Mouse (Mus musculus) hindbrain, embryonic 10.5 days (tissue): ENCODE measurements around the gene Guk1. TPM values are rescaled to one million over a fixed set of nuclear protein-coding genes. Genes with fewer than 3 reads are reported as not detected.
A peak's percentile ranks its signal among the peaks of the same experiment; 100 is the strongest.

Experiments used
- DNase-seq: peaks from one replicate; pipeline ENCODE4 v3.0.0-alpha.2; 2017; ENCODE audit warnings: low spot score
- H3K27ac ChIP-seq: fragments of 300-500 bp; sonication (generic); 2 replicates; pipeline ENCODE4 v1.5.1; 2016; ENCODE audit warnings: mild to moderate bottlenecking, moderate library complexity
- H3K27me3 ChIP-seq: fragments of 300-500 bp; sonication (generic); 2 replicates; pipeline ENCODE4 v1.6.1; 2016; ENCODE audit warnings: mild to moderate bottlenecking; ENCODE audit not compliant: poor library complexity, insufficient read depth, severe bottlenecking
- H3K36me3 ChIP-seq: fragments of 300-500 bp; sonication (generic); 2 replicates; pipeline ENCODE4 v1.6.1; 2016; ENCODE audit warnings: mild to moderate bottlenecking, moderate library complexity
- H3K4me1 ChIP-seq: fragments of 300-500 bp; sonication (generic); replicated peaks from 2 replicates; pipeline ENCODE4 v1.6.1; 2016; ENCODE audit warnings: mild to moderate bottlenecking
- H3K4me3 ChIP-seq: fragments of 300-500 bp; sonication (generic); 2 replicates; pipeline ENCODE4 v1.5.1; 2016; ENCODE audit warnings: mild to moderate bottlenecking, moderate library complexity
- H3K9me3 ChIP-seq: fragments of 300-500 bp; sonication (generic); 2 replicates; pipeline ENCODE4 v1.6.1; 2016; ENCODE audit warnings: mild to moderate bottlenecking, moderate library complexity
- WGBS: fragments of 180-500 bp; shearing (Covaris S2); methylation state at CpG from one replicate; pipeline ENCODE4 v1.1.7; 2016; 5-methylcytosine and 5-hydroxymethylcytosine counted together
- polyA plus RNA-seq: library from polyadenylated mRNA; unstranded; fragments of >200 nt; fragmentation: Nextera tagmentation; extraction: Ambion mirVana; gene quantifications from 2 replicates; pipeline ENCODE4 v1.2.1, GENCODE M21; 2016

The Guk1 gene
- polyA plus RNA-seq: 113 and 119 TPM in 2 replicates

- 0 out of 2 replicates have a peak, but pooled peaks cover under 1% of the 10 kb centered on the region for H3K36me3 ChIP-seq
- no peak for DNase-seq
- peak within 1 kb of the TSS; percentile 73 for H3K4me3 ChIP-seq
- no peaks in the 10 kb centered on the region for H3K9me3 ChIP-seq
- peak within 1 kb of the TSS; percentile 89 for H3K27ac ChIP-seq
- H3K27me3 ChIP-seq: no peaks in the 10 kb centered on the region
- WGBS: 6% methylated on average over 16 of the region's 16 CpGs
- H3K4me1 ChIP-seq: peaks cover 20% of the 10 kb centered on the region
Measured at GRCm38 (mm10) chr11:59192059-59192386, at the start of gene Guk1. Gene Guk1 (minus strand): TSS chr11:59192212.

DNA sequence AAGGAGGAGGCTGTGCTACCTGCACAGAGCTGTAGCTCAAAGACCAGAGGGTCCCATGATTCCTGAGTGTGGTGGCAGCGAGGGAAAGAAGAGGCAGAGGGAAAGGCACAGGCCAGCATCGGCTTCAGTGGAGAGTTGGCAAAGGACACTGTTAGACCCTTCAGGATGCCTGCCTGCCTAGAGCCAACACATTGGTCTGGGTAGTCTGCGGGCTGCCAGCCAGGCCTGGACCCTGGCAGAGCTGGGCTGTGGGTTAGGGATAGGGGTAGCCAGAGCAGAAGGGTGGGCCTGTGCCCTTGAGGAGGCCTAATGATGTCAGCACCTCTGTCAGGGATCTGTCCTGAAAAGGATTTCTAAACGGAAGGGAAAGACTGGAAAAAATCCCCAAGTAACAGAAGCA lies 47.8 kb upstream of the Guk1 start:
- 76% methylated on average over 4 of the region's 4 CpGs for WGBS
- Histone ChIP-seq H3K4me1 (peaks cover 27% of the 10 kb centered on the region), H3K4me3 (no peak overlapping the region), H3K36me3 (no peaks in the 10 kb centered on the region), H3K27ac (peak overlapping the region; percentile 6), H3K27me3 (peaks cover 60% of the 10 kb centered on the region), H3K9me3 (no peaks in the 10 kb centered on the region)
- DNase-seq: no peak

DNA sequence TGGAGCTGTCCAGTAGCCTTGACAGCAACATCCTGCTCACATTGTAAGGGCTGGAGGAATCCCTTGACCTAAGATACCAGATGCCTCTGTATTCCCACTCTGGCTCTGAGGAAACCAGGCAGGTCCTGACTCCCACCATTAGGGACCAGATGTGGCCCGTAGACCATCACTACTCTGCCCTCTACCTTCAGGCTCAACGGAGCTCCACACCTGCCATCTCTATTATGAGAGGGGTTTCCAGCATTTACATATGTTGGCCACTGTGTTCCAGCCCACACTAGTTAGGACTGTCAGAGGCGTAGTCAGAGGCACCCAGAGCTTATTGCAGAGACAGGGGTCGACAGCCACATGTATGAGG lies 47.4 kb upstream of the Guk1 start:
- DNase-seq: no peak
- H3K4me3 ChIP-seq: peak overlapping the region; percentile 19; the same call in 1 of the 2 replicates
- H3K27ac ChIP-seq: peak overlapping the region; percentile 6
- WGBS: 54% methylated on average over 4 of the region's 4 CpGs
- H3K4me1 ChIP-seq: peaks cover 27% of the 10 kb centered on the region
- peaks cover 60% of the 10 kb centered on the region for H3K27me3 ChIP-seq
- no peaks in the 10 kb centered on the region for H3K36me3 ChIP-seq
- no peaks in the 10 kb centered on the region for H3K9me3 ChIP-seq

- Histone ChIP-seq H3K27me3 (peaks cover 54% of the 10 kb centered on the region), H3K4me1 (peaks cover 27% of the 10 kb centered on the region), H3K9me3 (no peaks in the 10 kb centered on the region), H3K36me3 (no peaks in the 10 kb centered on the region), H3K4me3 (peak overlapping the region; percentile 19; the same call in 1 of the 2 replicates), H3K27ac (peak overlapping the region; percentile 6)
- 6% methylated on average over 14 of the region's 15 CpGs for WGBS
- peak; percentile 81 for DNase-seq
Measured at GRCm38 (mm10) chr11:59238525-59239427, 46.8 kb upstream of the Guk1 start.

DNA sequence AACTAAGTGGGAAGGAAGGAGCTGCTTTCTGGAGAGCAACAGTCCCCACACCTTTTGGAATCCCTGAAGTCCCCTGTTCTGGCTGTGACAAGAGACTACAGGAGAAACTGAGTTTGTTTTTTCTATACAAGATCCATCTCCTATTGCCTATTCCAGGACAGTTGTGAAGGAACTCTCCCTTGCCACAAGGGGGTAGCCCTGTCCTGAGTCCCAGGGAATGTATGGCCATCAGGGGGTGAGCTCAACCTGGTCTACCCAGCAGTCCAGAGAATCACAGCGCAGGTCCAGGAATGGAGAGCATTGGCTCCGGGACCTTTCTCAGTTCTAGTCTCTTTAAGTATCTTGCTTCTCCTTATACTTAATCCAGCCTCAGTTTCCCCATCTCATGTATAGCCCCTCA lies 40.8 kb upstream of the Guk1 start:
- peaks cover 16% of the 10 kb centered on the region for H3K4me1 ChIP-seq
- no peak overlapping the region for H3K4me3 ChIP-seq
- H3K27me3 ChIP-seq: peaks cover 6% of the 10 kb centered on the region; the same call in 1 of the 2 replicates
- DNase-seq: no peak
- no peaks in the 10 kb centered on the region for H3K36me3 ChIP-seq
- no peak overlapping the region for H3K27ac ChIP-seq
- WGBS: 53% methylated on average over 2 of the region's 2 CpGs
- H3K9me3 ChIP-seq: no peaks in the 10 kb centered on the region

DNA sequence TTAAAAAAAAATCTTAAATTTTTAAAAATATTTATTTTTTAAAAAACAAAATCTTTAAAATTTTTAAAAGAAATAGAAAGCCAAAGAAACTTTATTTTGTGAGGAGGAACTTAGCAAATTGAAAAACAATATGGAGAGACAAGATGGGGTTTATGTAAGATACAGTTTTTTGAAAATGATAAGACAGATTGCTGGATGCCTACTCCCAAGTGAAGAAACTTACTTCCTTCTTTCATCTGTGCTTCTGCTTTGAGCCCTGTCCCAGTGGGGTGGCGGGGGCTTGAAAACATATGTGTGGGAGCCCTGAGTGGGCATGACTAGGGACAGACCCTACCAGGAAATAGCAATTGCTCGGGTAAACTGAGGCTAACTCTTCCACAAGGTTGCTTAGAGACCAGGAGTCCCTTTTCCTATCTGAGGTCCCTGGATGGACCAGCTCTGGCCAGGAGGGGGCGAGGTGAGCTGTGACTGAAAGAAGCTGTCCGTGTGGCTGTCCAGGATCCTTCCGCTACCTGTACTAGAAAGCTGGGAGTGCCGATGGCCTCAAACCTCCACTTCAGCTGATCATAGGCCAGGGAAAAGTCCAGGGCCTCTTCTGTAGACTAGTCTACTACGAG lies 38.2 kb upstream of the Guk1 start:
- no peak overlapping the region; the same call in 1 of the 2 replicates for H3K27ac ChIP-seq
- H3K27me3 ChIP-seq: no peaks in the 10 kb centered on the region
- H3K9me3 ChIP-seq: no peaks in the 10 kb centered on the region
- H3K36me3 ChIP-seq: no peaks in the 10 kb centered on the region
- peak; percentile 74 for DNase-seq
- H3K4me3 ChIP-seq: no peak overlapping the region
- WGBS: 16% methylated on average over 7 of the region's 7 CpGs
- peaks cover 33% of the 10 kb centered on the region for H3K4me1 ChIP-seq

GRCm38 (mm10) chr11:59228122-59228953 lies 36.3 kb upstream of the Guk1 start, which contains the start of gene Arf1:
Gene Arf1 (minus strand): TSS chr11:59228270.
- H3K4me3 ChIP-seq: peak within 1 kb of the TSS; percentile 84
- H3K4me1 ChIP-seq: peaks cover 38% of the 10 kb centered on the region
- WGBS: 4% methylated on average over 59 of the region's 59 CpGs
- H3K27me3 ChIP-seq: no peaks in the 10 kb centered on the region
- H3K27ac ChIP-seq: peak within 1 kb of the TSS; percentile 98
- H3K36me3 ChIP-seq: peaks cover 13% of the 10 kb centered on the region
- peak; percentile 95 for DNase-seq
- no peaks in the 10 kb centered on the region for H3K9me3 ChIP-seq

DNA sequence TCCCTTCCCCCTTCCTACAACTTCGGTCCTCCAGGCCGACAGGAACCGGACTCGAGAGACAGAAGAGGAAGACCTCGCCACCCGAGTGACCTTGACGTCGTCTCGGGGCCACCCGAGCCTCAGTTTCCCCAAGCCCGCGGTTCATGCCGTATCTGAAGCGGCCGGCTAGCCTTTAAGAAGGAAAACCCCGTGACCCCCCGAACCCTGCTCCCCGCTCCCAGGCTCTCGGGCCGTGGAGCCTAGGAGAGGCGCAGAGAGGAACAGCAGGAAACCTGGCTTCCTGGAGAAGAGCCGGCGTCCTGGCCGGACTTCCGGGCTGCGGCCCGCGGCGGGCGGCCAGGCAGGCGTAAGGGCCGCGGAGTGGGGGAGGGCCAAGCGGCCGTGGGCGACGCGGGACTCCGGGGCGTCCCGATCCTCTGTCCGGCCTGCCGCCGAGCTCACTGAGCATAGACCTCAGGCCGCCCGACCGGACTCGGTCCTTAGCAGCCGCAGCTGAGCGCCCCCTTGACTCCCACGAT lies 35.7 kb upstream of the Guk1 start:
- Histone ChIP-seq H3K4me1 (peaks cover 38% of the 10 kb centered on the region), H3K4me3 (peak overlapping the region; percentile 84), H3K36me3 (peaks cover 20% of the 10 kb centered on the region), H3K27ac (peak overlapping the region; percentile 98), H3K9me3 (no peaks in the 10 kb centered on the region), H3K27me3 (no peaks in the 10 kb centered on the region)
- DNase-seq: no peak
- WGBS: under 1% methylated on average over 51 of the region's 51 CpGs

DNA sequence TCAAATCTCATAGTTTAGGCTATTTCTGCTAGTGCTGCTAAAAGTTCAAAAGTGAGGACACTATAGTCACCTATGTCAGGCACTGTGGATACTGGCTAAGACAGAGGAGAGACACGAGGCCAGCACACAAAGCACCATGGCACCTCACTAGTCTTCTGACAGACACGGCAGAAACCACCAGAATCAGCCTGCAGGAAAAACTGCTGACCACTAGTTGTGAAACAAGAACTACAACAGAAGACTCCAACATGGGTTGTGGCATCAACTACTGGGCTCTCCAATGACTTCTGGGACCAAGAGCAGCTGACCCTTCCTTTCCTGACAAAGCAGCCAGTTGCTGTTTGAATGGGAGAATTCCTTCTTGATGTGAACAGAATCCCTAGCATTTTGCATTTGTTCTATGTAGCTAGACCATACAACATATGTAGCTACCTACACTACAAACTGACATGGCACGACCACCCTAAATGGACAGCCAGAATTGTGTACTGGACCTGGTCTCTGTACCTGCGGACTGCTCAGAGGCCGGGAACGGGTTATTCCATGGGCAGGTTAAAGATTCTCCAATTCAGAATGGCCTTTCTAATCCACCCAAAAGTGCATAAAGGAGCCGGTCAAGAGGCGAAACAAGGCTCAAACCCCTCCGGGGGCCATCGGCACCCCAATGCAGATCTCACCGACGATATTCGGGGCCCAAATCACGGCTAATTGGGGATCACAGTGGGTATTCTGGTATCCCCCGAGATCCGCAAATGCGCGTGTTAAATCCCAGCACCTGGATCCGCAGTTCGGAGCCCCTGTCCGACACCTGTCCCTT lies 35.0 kb upstream of the Guk1 start:
- H3K27ac ChIP-seq: peak overlapping the region; percentile 98
- H3K27me3 ChIP-seq: no peaks in the 10 kb centered on the region
- H3K4me1 ChIP-seq: peaks cover 38% of the 10 kb centered on the region
- H3K9me3 ChIP-seq: no peaks in the 10 kb centered on the region
- peaks cover 21% of the 10 kb centered on the region for H3K36me3 ChIP-seq
- peak overlapping the region; percentile 84 for H3K4me3 ChIP-seq
- DNase-seq: peak; percentile 17
- WGBS: 8% methylated on average over 21 of the region's 21 CpGs

DNA sequence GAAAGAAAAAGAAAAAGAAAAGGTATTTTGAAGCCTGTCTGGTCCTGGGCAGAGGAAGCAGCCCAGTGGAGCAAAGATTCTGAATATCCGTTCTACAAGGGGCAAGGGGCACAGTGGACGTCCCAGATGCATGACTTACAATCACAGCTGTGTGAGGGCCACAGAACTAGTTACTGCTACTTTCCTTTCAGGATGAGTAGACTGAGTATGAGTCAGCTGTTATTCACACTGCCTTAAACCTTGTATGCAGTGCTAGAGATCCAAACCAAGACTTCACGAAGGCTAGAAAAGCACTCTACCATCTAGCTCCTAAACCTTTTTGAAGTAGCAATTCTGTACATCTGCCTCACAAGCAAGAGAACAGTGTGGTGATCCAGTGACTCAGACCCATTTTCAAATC lies 34.2 kb upstream of the Guk1 start:
- Histone ChIP-seq H3K27me3 (no peaks in the 10 kb centered on the region), H3K4me3 (peak overlapping the region; percentile 84), H3K36me3 (peaks cover 25% of the 10 kb centered on the region), H3K4me1 (peaks cover 40% of the 10 kb centered on the region), H3K27ac (no peak overlapping the region), H3K9me3 (no peaks in the 10 kb centered on the region)
- 68% methylated on average over 3 of the region's 3 CpGs for WGBS
- DNase-seq: no peak

DNA sequence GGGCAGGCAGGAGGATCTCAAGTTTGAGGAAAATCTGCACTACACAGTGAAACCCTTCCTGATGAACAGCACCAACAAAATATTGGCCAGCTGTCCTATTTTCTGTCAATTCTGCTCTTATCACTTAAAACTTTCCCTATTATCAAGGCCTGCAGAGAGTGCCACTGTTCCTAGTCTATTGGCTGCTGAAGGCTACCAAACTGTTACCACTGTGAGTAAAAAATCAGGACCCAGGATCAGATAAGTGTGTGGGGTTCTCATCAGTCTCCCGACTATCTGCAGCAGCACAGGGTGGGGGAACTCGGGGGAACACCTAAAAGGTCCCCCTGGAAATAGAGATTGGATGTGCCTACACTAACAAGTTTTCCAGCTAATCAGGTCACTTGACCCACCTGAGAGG lies 33.2 kb upstream of the Guk1 start:
- H3K4me3 ChIP-seq: no peak overlapping the region
- DNase-seq: no peak
- H3K36me3 ChIP-seq: peaks cover 36% of the 10 kb centered on the region
- H3K27ac ChIP-seq: no peak overlapping the region
- peaks cover 42% of the 10 kb centered on the region for H3K4me1 ChIP-seq
- WGBS: 80% methylated on average over 2 of the region's 2 CpGs
- H3K27me3 ChIP-seq: no peaks in the 10 kb centered on the region
- H3K9me3 ChIP-seq: no peaks in the 10 kb centered on the region

GRCm38 (mm10) chr11:59224470-59224869 lies 32.5 kb upstream of the Guk1 start:
- H3K4me1 ChIP-seq: peaks cover 42% of the 10 kb centered on the region
- no peak overlapping the region for H3K4me3 ChIP-seq
- H3K27ac ChIP-seq: no peak overlapping the region
- WGBS: 82% methylated on average over 2 of the region's 2 CpGs
- DNase-seq: no peak
- no peaks in the 10 kb centered on the region for H3K9me3 ChIP-seq
- H3K27me3 ChIP-seq: no peaks in the 10 kb centered on the region
- H3K36me3 ChIP-seq: peaks cover 42% of the 10 kb centered on the region
